Comparison of ENCODE assay signal across 16 mouse cellular contexts in genomic region chr2:72855971-72856755, GRCm38 (mm10).
DNase-seq lines count a peak whose midpoint lies in the region; ATAC-seq lines count a peak whose summit lies in the region.
"Had no signal": no experiment of that assay in that cellular context is flagged by ENCODE, and none has a peak within 500 bp of the region (broad histone marks: within the 10 kb centered on the region; RNA-seq: fewer than 3 reads in every experiment).

No protein-coding gene starts in this region.

- WGBS in hindbrain, embryonic 10.5 days, result 69% methylated on average over 13 of the region's 13 CpGs
- WGBS in hindbrain, embryonic 16.5 days, result 75% methylated on average over 13 of the region's 13 CpGs

- H3K27ac ChIP-seq in hindbrain, embryonic 10.5 days, result peak overlapping the region; percentile 35; the same call in 1 of the 2 replicates
- no peak overlapping the region for H3K27ac ChIP-seq in hindbrain, embryonic 16.5 days (ENCODE audit: low read depth, low read length)
- H3K27ac ChIP-seq: forebrain, embryonic 12.5 days; hindbrain, embryonic 12.5 days; left cerebral cortex, adult 2 months; limb, embryonic 13.5 days had no signal

- 0 out of 2 replicates have a peak, but pooled peaks cover 5% of the 10 kb centered on the region for H3K9me3 ChIP-seq in hindbrain, embryonic 10.5 days
- H3K9me3 ChIP-seq in hindbrain, embryonic 16.5 days (ENCODE audit: control insufficient read depth, low read length), result no peaks in the 10 kb centered on the region
- H3K9me3 ChIP-seq: forebrain, embryonic 12.5 days; G1E; hindbrain, embryonic 12.5 days; limb, embryonic 13.5 days had no signal

- peaks cover 11% of the 10 kb centered on the region for H3K4me1 ChIP-seq in hindbrain, embryonic 10.5 days (replicated peaks)
- no peaks in the 10 kb centered on the region for H3K4me1 ChIP-seq in hindbrain, embryonic 16.5 days (ENCODE audit: control insufficient read depth, insufficient read depth, low read depth, low read length)
- H3K4me1 ChIP-seq: forebrain, embryonic 12.5 days had no signal

- no peak overlapping the region for H3K4me3 ChIP-seq in hindbrain, embryonic 10.5 days
- H3K4me3 ChIP-seq in hindbrain, embryonic 16.5 days (ENCODE audit: low read length), result no peak overlapping the region
- H3K4me3 ChIP-seq: forebrain, embryonic 12.5 days; hindbrain, embryonic 12.5 days; left cerebral cortex, adult 2 months; limb, embryonic 13.5 days had no signal

- no peaks in the 10 kb centered on the region for H3K27me3 ChIP-seq in hindbrain, embryonic 10.5 days (ENCODE audit: insufficient read depth, poor library complexity, severe bottlenecking)
- H3K27me3 ChIP-seq in hindbrain, embryonic 16.5 days (replicated peaks; ENCODE audit: control insufficient read depth, insufficient read depth, low read length), result no peaks in the 10 kb centered on the region
- H3K27me3 ChIP-seq: forebrain, embryonic 12.5 days; hindbrain, embryonic 12.5 days; limb, embryonic 13.5 days had no signal

- H3K36me3 ChIP-seq in hindbrain, embryonic 10.5 days, result no peaks in the 10 kb centered on the region
- H3K36me3 ChIP-seq in hindbrain, embryonic 16.5 days (ENCODE audit: control insufficient read depth, insufficient read depth, low read length), result no peaks in the 10 kb centered on the region
- H3K36me3 ChIP-seq: forebrain, embryonic 12.5 days; G1E; hindbrain, embryonic 12.5 days; limb, embryonic 13.5 days had no signal

- no peak overlapping the region for H3K4me2 ChIP-seq in hindbrain, embryonic 16.5 days (ENCODE audit: low read length)
- H3K4me2 ChIP-seq: forebrain, embryonic 12.5 days; hindbrain, embryonic 12.5 days; limb, embryonic 13.5 days had no signal

- ATAC-seq in hindbrain, embryonic 16.5 days, result no peak
- ATAC-seq in frontal cortex, adult (ENCODE audit: low TSS enrichment), result no peak

- no peak for DNase-seq in hindbrain, embryonic 10.5 days (ENCODE audit: low spot score)
- peak; percentile 43 for DNase-seq in ovary, postnatal 36 days (ENCODE audit: low spot score)
- DNase-seq in ovary, postnatal 10 days (ENCODE audit: low spot score), result no peak
- DNase-seq in adrenal gland, adult 2 months, result peak; percentile 79
- peak; percentile 69 for DNase-seq in induced T-regulatory cell, adult 2 months (ENCODE audit: low read depth)
- DNase-seq in urinary bladder, postnatal 14 days (ENCODE audit: low spot score), result no peak
- DNase-seq: cerebellum, adult 18-20 months; kidney, adult 8-10 months; lung, adult 2 months had no signal

- no peak overlapping the region for H3K9ac ChIP-seq in hindbrain, embryonic 16.5 days (ENCODE audit: low read depth, low read length)
- H3K9ac ChIP-seq: forebrain, embryonic 12.5 days; hindbrain, embryonic 12.5 days; limb, embryonic 13.5 days had no signal

Comparison
In these comparisons a context has a peak if more than half of its experiments do, and no peak if none do; other contexts are left out.
1. DNase-seq: peak in ovary, postnatal 36 days (single experiment), adrenal gland, adult 2 months (single experiment) and induced T-regulatory cell, adult 2 months (single experiment); none in hindbrain, embryonic 10.5 days (single experiment), ovary, postnatal 10 days (single experiment) and urinary bladder, postnatal 14 days (single experiment).